In the genomic region with DNA sequence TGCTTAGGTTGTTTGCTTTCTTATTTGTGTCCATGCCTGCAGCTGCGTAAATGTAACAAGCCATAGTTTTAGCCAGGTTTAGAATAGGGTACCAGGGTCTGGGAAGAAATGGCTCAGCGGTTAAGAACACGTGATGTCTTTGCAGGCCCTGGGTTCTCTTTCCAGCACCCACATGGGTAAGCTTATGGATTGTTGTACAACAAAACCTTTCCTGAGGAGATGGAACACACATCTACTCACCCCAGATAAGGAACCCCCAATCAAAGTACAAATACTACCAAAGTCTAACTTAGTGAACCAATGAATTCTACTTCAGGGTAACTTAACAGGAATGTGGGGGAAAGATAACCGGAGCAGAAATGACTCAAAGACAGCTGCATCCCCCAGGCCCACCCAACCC, we compare ENCODE assay signal across 35 mouse cellular contexts.
"Had no signal": no experiment of that assay in that cellular context is flagged by ENCODE, and none has a peak within 500 bp of the region (broad histone marks: within the 10 kb centered on the region; RNA-seq: fewer than 3 reads in every experiment).

No protein-coding gene starts in this region.

- H3K4me3 ChIP-seq: heart, embryonic 10.5 days; heart, embryonic 12.5 days; heart, embryonic 13.5 days; heart, embryonic 15.5 days; hindbrain, embryonic 10.5 days; hindbrain, embryonic 12.5 days; hindbrain, embryonic 13.5 days; hindbrain, embryonic 15.5 days; intestine, embryonic 15.5 days; kidney, embryonic 15.5 days; layer of hippocampus, adult 2 months had no signal

- DNase-seq: heart, postnatal 10 days; heart, postnatal 14 days; heart, postnatal 36 days; heart, postnatal 4 days; kidney, adult 11 months; kidney, adult 18-20 months; kidney, adult 2 months; kidney, adult 8-10 months; kidney, adult 9 months; kidney, postnatal 10 days; kidney, postnatal 14 days; kidney, postnatal 25 days; kidney, postnatal 36 days; kidney, postnatal 4 days; layer of hippocampus, adult 9-11 months; layer of hippocampus, postnatal 36 days had no signal

- H3K36me3 ChIP-seq: hindbrain, embryonic 12.5 days; hindbrain, embryonic 15.5 days had no signal

- H3K9me3 ChIP-seq: heart, embryonic 10.5 days; heart, embryonic 12.5 days; heart, embryonic 13.5 days; heart, embryonic 15.5 days; hindbrain, embryonic 10.5 days; hindbrain, embryonic 12.5 days; hindbrain, embryonic 13.5 days; hindbrain, embryonic 15.5 days; intestine, embryonic 15.5 days; kidney, embryonic 15.5 days had no signal

- ATAC-seq: hindbrain, embryonic 16.5 days; hindbrain, postnatal 0 days; inflammation-experienced regulatory T-cells, adult 6 months; intestine, embryonic 15.5 days; intestine, embryonic 16.5 days; intestine, postnatal 0 days had no signal

- H3K9ac ChIP-seq: heart, embryonic 12.5 days; heart, embryonic 13.5 days; heart, embryonic 15.5 days; hindbrain, embryonic 12.5 days; hindbrain, embryonic 13.5 days; hindbrain, embryonic 14.5 days; hindbrain, embryonic 15.5 days; intestine, embryonic 15.5 days; kidney, embryonic 15.5 days had no signal

- H3K27me3 ChIP-seq: heart, embryonic 12.5 days; heart, embryonic 13.5 days; heart, embryonic 15.5 days; hindbrain, embryonic 12.5 days; hindbrain, embryonic 13.5 days; hindbrain, embryonic 15.5 days; intestine, embryonic 15.5 days; kidney, embryonic 15.5 days had no signal

- H3K27ac ChIP-seq: heart, embryonic 10.5 days; heart, embryonic 13.5 days; heart, embryonic 15.5 days; hindbrain, embryonic 10.5 days; hindbrain, embryonic 12.5 days; hindbrain, embryonic 13.5 days; hindbrain, embryonic 14.5 days; hindbrain, embryonic 15.5 days; hindbrain, postnatal 0 days; intestine, embryonic 15.5 days; kidney, embryonic 15.5 days; kidney, postnatal 0 days; layer of hippocampus, adult 2 months had no signal

- H3K4me1 ChIP-seq: heart, embryonic 10.5 days; heart, embryonic 12.5 days; hindbrain, embryonic 10.5 days; hindbrain, embryonic 12.5 days; hindbrain, embryonic 13.5 days; hindbrain, embryonic 15.5 days; intestine, embryonic 15.5 days; kidney, embryonic 15.5 days had no signal

- H3K4me2 ChIP-seq: heart, embryonic 11.5 days; heart, embryonic 12.5 days; heart, embryonic 13.5 days; heart, embryonic 15.5 days; hindbrain, embryonic 12.5 days; hindbrain, embryonic 13.5 days; hindbrain, embryonic 14.5 days; hindbrain, embryonic 15.5 days; intestine, embryonic 15.5 days; kidney, embryonic 15.5 days had no signal
